Mouse (Mus musculus) limb, embryonic 14.5 days (tissue): ENCODE data around the gene Vmn2r9. TPM values are rescaled to one million over a fixed set of nuclear protein-coding genes. Genes with fewer than 3 reads are reported as not detected.
A peak's percentile ranks its signal among the peaks of the same experiment; 100 is the strongest.
"Not testable (repeated sequence)": the region's sequence is repeated elsewhere in the genome, so short reads cannot be mapped to it uniquely, and the experiment has no call there.

Experiments used
- ATAC-seq: fragments of 200-750 bp; cut with Nextera tagmentation; 2 replicates; pipeline ENCODE4 v1.8.0; 2017; ENCODE audit warnings: low read depth, moderate number of reproducible peaks, moderate TSS enrichment; ENCODE audit not compliant: low FRiP score
- DNase-seq: peaks from one replicate; pipeline ENCODE4 v3.0.0-alpha.2; 2015; ENCODE audit warnings: low spot score
- H3K27ac ChIP-seq: fragments of 300-500 bp; sonication (generic); replicated peaks from 2 replicates; pipeline ENCODE4 v1.5.1; 2014; ENCODE audit warnings: low read depth, mild to moderate bottlenecking, low read length, moderate library complexity, mixed read lengths
- H3K27me3 ChIP-seq: fragments of 300-500 bp; sonication (generic); 2 replicates; pipeline ENCODE4 v1.6.1; 2014; ENCODE audit warnings: low read length, mixed read lengths; ENCODE audit not compliant: control insufficient read depth, insufficient read depth
- H3K36me3 ChIP-seq: fragments of 300-500 bp; sonication (generic); 2 replicates; pipeline ENCODE4 v1.6.1; 2014; ENCODE audit warnings: mild to moderate bottlenecking, low read length, moderate library complexity, mixed read lengths; ENCODE audit not compliant: control insufficient read depth, insufficient read depth
- H3K4me1 ChIP-seq: fragments of 300-500 bp; sonication (generic); 2 replicates; pipeline ENCODE4 v1.6.1; 2014; ENCODE audit warnings: antibody characterized with exemption, low read length, mixed read lengths; ENCODE audit not compliant: control insufficient read depth, insufficient read depth
- H3K4me2 ChIP-seq: fragments of 300-500 bp; sonication (generic); replicated peaks from 2 replicates; pipeline ENCODE4 v1.6.1; 2014; ENCODE audit warnings: low read depth, mild to moderate bottlenecking, low read length, moderate library complexity; ENCODE audit not compliant: severe bottlenecking
- H3K4me3 ChIP-seq: fragments of 300-500 bp; sonication (generic); replicated peaks from 2 replicates; pipeline ENCODE4 v1.5.1; 2014; ENCODE audit warnings: low read length
- H3K9ac ChIP-seq: fragments of 300-500 bp; sonication (generic); 2 replicates; pipeline ENCODE4 v1.6.1; 2014; ENCODE audit warnings: mild to moderate bottlenecking, low read depth, low read length, moderate library complexity; ENCODE audit not compliant: severe bottlenecking
- H3K9me3 ChIP-seq: fragments of 300-500 bp; sonication (generic); 2 replicates; pipeline ENCODE4 v1.6.1; 2016; ENCODE audit warnings: low read length; ENCODE audit not compliant: control insufficient read depth
- POLR2A ChIP-seq: fragments of 200-500 bp; IDR thresholded peaks from 2 replicates; pipeline ENCODE4 v1.8.0; 2012; ENCODE audit warnings: inconsistent platforms, mild to moderate bottlenecking, moderate library complexity, borderline replicate concordance; ENCODE audit not compliant: insufficient read depth, insufficient read length; ENCODE audit errors: extremely low read depth
- WGBS: fragments of 180-500 bp; shearing (Covaris S2); extraction: QIAGEN DNeasy Blood & Tissue Kit; methylation state at CpG from one replicate; pipeline ENCODE4 v1.1.7; 2014; 5-methylcytosine and 5-hydroxymethylcytosine counted together
- polyA plus RNA-seq, 2 experiments: library from polyadenylated mRNA; depleted of rRNA in 1 of 2; stranded (reverse) in 1 of 2; unstranded in 1 of 2; fragments of >200 nt; fragmentation: Nextera tagmentation in 1 of 2; extraction: Ambion mirVana in 1 of 2; gene quantifications; 2 replicates each; pipeline versions ENCODE4 v1.2.1 to v1.2.3; 2012 to 2014

The Vmn2r9 gene
- polyA plus RNA-seq (2012; rRNA removed): not detected in 2 replicates
- polyA plus RNA-seq (2014; fragmentation: Nextera tagmentation; extraction: Ambion mirVana): not detected in 2 replicates

- WGBS: 52% methylated on average over 1 of the region's 1 CpGs
- not testable (repeated sequence) for H3K36me3 ChIP-seq, H3K9ac ChIP-seq, DNase-seq, H3K27ac ChIP-seq, H3K4me3 ChIP-seq, H3K4me2 ChIP-seq, H3K9me3 ChIP-seq, ATAC-seq, H3K27me3 ChIP-seq, H3K4me1 ChIP-seq
Measured at GRCm38 (mm10) chr5:108852501-108852900, at the start of gene Vmn2r9. TSS of gene Vmn2r9 (minus strand) at chr5:108852601.

- not testable (repeated sequence) for H3K4me2 ChIP-seq, H3K9me3 ChIP-seq, H3K27ac ChIP-seq, H3K27me3 ChIP-seq, H3K9ac ChIP-seq, ATAC-seq, H3K4me3 ChIP-seq, H3K36me3 ChIP-seq, H3K4me1 ChIP-seq
- DNase-seq: peak; percentile 12
- WGBS: 10% methylated on average over 1 of the region's 1 CpGs
Measured at GRCm38 (mm10) chr5:108866746-108867145, 14.3 kb upstream of the Vmn2r9 start.

DNA sequence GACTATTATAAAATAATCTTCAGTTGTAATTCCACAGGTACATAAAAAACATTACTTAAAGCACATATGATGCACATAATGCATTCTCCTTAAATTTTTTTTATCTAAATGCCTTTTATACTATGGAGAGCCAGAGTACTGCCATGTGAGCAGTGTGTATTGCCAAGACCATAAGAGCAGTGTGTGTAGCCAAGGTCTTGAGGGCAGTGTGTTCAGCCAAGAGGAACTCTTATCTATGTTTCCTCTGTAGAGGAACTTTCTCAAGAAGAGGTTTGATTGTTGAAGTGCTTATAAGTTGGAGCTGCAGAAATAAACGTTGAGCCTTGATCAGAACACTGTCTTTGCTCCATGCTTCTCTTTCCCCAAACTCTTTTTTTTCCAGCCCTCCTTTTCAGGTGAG is 2.9 kb downstream of the Vmn2r9 start:
- ATAC-seq (no peak), DNase-seq (no peak)
- no peak overlapping the region for H3K27ac ChIP-seq
- WGBS: 32% methylated on average over 1 of the region's 1 CpGs
- no peak overlapping the region for H3K4me3 ChIP-seq
- no peaks in the 10 kb centered on the region for H3K9me3 ChIP-seq
- H3K4me1 ChIP-seq: no peaks in the 10 kb centered on the region
- H3K4me2 ChIP-seq: no peak overlapping the region
- H3K36me3 ChIP-seq: no peaks in the 10 kb centered on the region
- H3K9ac ChIP-seq: no peak overlapping the region
- TF ChIP-seq POLR2A: no peak
- H3K27me3 ChIP-seq: no peaks in the 10 kb centered on the region

DNA sequence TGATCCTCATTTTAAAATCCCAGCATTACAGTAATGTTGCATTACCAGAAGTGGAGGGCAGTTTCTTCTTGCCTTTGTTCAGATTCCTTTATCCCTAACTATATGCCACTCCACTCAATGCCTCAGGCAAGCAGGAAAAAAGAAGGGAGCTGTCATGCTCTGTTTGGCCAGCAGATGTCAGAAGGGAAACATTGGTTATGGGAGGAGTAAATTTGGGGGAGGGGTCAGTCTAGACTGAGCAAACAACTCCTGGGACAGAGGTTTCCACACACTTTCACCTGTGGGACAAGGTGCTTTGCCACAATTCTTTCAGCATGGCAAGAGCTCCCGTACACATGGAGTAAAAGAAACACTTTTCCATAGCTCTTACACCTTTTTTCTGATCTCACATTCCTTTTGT is 16.2 kb downstream of the Vmn2r9 start:
- DNase-seq: no peak
- Histone ChIP-seq H3K9ac (no peak overlapping the region), H3K27ac (no peak overlapping the region), H3K4me2 (no peak overlapping the region), H3K27me3 (no peaks in the 10 kb centered on the region), H3K36me3 (no peaks in the 10 kb centered on the region), H3K9me3 (no peaks in the 10 kb centered on the region), H3K4me3 (no peak overlapping the region), H3K4me1 (no peaks in the 10 kb centered on the region)
- WGBS: 59% methylated on average over 1 of the region's 1 CpGs
- TF ChIP-seq POLR2A: no peak
- no peak for ATAC-seq

DNA sequence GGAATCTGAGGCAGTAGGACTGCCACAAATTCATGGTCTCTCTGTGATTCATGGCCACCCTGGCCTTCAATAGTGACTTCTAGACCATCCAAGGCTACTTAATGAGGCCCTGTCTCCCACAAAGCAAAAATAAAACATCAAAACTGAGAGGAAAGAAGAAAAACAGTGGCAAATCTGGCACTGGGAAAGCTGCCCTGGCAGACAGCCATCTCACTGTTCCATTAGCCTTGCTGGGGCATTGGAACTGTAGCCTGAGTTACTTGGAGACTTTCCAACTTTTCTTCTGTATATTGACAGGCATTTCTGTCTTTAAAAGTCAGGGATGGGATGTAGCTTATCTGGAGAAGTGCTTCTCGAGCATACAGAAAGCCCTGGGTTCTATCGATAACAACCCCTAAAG is 29.1 kb downstream of the Vmn2r9 start:
- ATAC-seq: no peak
- H3K9ac ChIP-seq: no peak overlapping the region
- no peaks in the 10 kb centered on the region for H3K36me3 ChIP-seq
- no peaks in the 10 kb centered on the region for H3K27me3 ChIP-seq
- H3K27ac ChIP-seq: no peak overlapping the region
- TF ChIP-seq POLR2A: no peak
- H3K4me3 ChIP-seq: no peak overlapping the region
- no peaks in the 10 kb centered on the region for H3K4me1 ChIP-seq
- 85% methylated on average over 2 of the region's 2 CpGs for WGBS
- DNase-seq: no peak
- no peak overlapping the region for H3K4me2 ChIP-seq
- H3K9me3 ChIP-seq: no peaks in the 10 kb centered on the region

- not testable (repeated sequence) for H3K4me2 ChIP-seq, H3K27ac ChIP-seq, H3K36me3 ChIP-seq, H3K27me3 ChIP-seq, H3K4me3 ChIP-seq, H3K9me3 ChIP-seq, ATAC-seq, H3K9ac ChIP-seq, DNase-seq, H3K4me1 ChIP-seq
- 65% methylated on average over 2 of the region's 2 CpGs for WGBS
Measured at GRCm38 (mm10) chr5:108808750-108809149, 43.7 kb downstream of the Vmn2r9 start, which contains the start of gene Vmn2r8. TSS of gene Vmn2r8 (minus strand) at chr5:108808850.
